Mouse (Mus musculus) neural tube, embryonic 11.5 days (tissue): ENCODE measurements around the gene Btg4. TPM values are rescaled to one million over a fixed set of nuclear protein-coding genes. Genes with fewer than 3 reads are reported as not detected.

Experiments used
- ATAC-seq: fragments of 200-750 bp; cut with Nextera tagmentation; 2 replicates; pipeline ENCODE4 v1.8.0; 2017; ENCODE audit warnings: moderate number of reproducible peaks, mild to moderate bottlenecking, moderate TSS enrichment, moderate library complexity; ENCODE audit not compliant: insufficient read depth, low FRiP score, low TSS enrichment
- DNase-seq: peaks from one replicate; pipeline ENCODE4 v3.0.0-alpha.2; 2015; ENCODE audit warnings: low spot score
- H3K27ac ChIP-seq: fragments of 300-500 bp; sonication (generic); 2 replicates; pipeline ENCODE4 v1.5.1; 2014; ENCODE audit warnings: low read depth, mild to moderate bottlenecking, low read length
- H3K27me3 ChIP-seq: fragments of 300-500 bp; sonication (generic); 2 replicates; pipeline ENCODE4 v1.6.1; 2014; ENCODE audit warnings: mild to moderate bottlenecking, low read length, mixed read lengths; ENCODE audit not compliant: control insufficient read depth, insufficient read depth
- H3K36me3 ChIP-seq: fragments of 300-500 bp; sonication (generic); 2 replicates; pipeline ENCODE4 v1.6.1; 2014; ENCODE audit warnings: mild to moderate bottlenecking, low read length, moderate library complexity, mixed read lengths; ENCODE audit not compliant: control insufficient read depth, insufficient read depth
- H3K4me1 ChIP-seq: fragments of 300-500 bp; sonication (generic); 2 replicates; pipeline ENCODE4 v1.6.1; 2014; ENCODE audit warnings: low read length, mixed read lengths; ENCODE audit not compliant: control insufficient read depth, insufficient read depth
- H3K4me2 ChIP-seq: fragments of 300-500 bp; sonication (generic); 2 replicates; pipeline ENCODE4 v1.6.1; 2014; ENCODE audit warnings: low read depth, mild to moderate bottlenecking, moderate library complexity
- H3K4me3 ChIP-seq: fragments of 300-500 bp; sonication (generic); 2 replicates; pipeline ENCODE4 v1.5.1; 2014; ENCODE audit warnings: low read depth, low read length
- H3K9ac ChIP-seq: fragments of 300-500 bp; sonication (generic); 2 replicates; pipeline ENCODE4 v1.6.1; 2014; ENCODE audit warnings: mild to moderate bottlenecking, low read length
- H3K9me3 ChIP-seq: fragments of 300-500 bp; sonication (generic); 2 replicates; pipeline ENCODE4 v1.6.1; 2016; ENCODE audit warnings: low read length; ENCODE audit not compliant: control insufficient read depth
- WGBS: fragments of 180-500 bp; shearing (Covaris S2); extraction: QIAGEN DNeasy Blood & Tissue Kit; methylation state at CpG from one replicate; pipeline ENCODE4 v1.1.7; 2014; 5-methylcytosine and 5-hydroxymethylcytosine counted together
- polyA plus RNA-seq: library from polyadenylated mRNA; unstranded; fragments of >200 nt; fragmentation: Nextera tagmentation; extraction: Ambion mirVana; gene quantifications from 2 replicates; pipeline ENCODE4 v1.2.1, GENCODE M21; 2014

Btg4 gene
- polyA plus RNA-seq, 1 experiment from 2014 or later: not detected

DNA sequence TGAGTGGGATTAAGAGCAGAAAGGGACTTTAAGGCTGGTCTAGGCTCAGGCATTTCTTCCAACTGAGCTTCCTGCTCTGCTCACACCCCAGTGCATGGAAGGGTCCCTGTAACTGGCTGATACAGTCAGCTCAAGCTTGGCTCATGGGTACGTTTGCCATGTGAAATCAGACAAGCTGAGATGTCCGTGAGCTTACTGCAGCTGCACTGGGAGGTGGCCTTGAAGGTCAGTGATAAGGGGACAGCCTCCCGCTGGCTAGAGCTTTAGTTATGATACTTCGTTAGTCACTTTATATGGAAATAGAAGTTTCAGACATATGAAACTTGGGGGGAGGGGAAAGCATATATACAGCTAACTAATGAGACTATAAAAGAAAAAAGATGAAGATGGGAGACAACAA, 10.1 kb downstream of the Btg4 start:
- no peak for DNase-seq
- no peak for ATAC-seq
- H3K36me3 ChIP-seq: no peaks in the 10 kb centered on the region
- 89% methylated on average over 4 of the region's 4 CpGs for WGBS
- no peak overlapping the region for H3K27ac ChIP-seq
- H3K4me2 ChIP-seq: no peak overlapping the region
- no peak overlapping the region for H3K4me3 ChIP-seq
- H3K4me1 ChIP-seq: 0 out of 2 replicates have a peak, but pooled peaks cover 1% of the 10 kb centered on the region
- H3K9ac ChIP-seq: no peak overlapping the region
- H3K9me3 ChIP-seq: no peaks in the 10 kb centered on the region
- H3K27me3 ChIP-seq: no peaks in the 10 kb centered on the region

DNA sequence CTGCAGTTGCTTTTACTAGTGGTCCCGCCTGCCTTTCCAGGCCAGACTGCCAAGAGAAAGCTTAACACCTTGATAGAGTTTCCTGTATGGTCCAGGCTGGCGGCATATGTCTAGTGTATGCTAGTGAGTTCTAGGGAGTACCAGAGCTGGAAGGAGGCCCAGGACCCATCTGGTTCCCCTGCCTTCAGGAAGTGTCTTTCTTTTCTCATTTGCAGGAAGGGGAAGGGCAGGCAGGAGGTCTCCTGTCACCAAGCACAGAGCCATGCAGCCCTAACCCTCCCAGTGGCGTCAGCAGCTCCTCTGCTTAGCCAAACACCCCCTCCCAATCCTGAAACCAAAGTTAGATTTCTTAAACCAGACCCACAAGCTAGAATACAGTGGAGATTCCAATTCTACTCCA, 15.1 kb downstream of the Btg4 start:
- Histone ChIP-seq H3K9me3 (no peaks in the 10 kb centered on the region), H3K4me3 (no peak overlapping the region), H3K9ac (no peak overlapping the region), H3K4me2 (peak overlapping the region; percentile 81), H3K4me1 (peaks cover 7% of the 10 kb centered on the region), H3K36me3 (no peaks in the 10 kb centered on the region), H3K27ac (no peak overlapping the region), H3K27me3 (no peaks in the 10 kb centered on the region)
- WGBS: 33% methylated on average over 3 of the region's 3 CpGs
- ATAC-seq: no peak
- no peak for DNase-seq

DNA sequence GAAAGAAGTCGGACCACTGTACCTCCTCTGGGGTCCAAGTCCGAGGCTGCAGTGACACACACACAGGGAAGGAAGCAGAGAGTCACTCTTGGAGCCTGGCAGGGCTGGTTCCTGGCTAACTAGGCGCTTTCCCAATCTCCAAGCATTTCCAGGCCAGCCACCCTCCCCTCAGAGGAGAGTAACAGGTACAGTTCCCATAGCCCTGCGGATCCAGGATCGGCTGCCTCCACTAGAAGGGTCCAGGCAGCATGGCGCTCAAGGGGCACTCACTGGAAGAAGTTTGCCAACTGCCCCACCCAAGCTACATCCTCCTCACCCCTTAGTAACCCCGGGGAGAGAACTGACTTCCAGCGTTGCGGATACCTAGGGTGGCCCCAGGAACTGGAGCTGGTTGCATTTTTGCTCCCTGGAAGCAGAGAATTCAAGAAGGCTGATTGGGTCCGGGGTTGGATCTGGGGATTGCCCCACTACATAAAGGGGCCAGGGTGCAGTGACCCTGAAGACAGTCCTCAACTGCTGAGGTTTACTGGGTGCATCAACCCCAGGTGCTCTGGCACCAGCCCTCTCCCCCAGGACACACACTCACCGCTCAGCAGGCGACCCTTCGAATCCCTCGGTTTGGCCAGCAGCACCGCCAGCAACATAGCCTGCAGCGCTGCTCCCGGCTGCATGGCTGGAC, 15.7 kb downstream of the Btg4 start:
- Histone ChIP-seq H3K9ac (peak overlapping the region; percentile 50), H3K9me3 (no peaks in the 10 kb centered on the region), H3K27me3 (no peaks in the 10 kb centered on the region), H3K4me1 (peaks cover 7% of the 10 kb centered on the region), H3K4me3 (peak overlapping the region; percentile 33), H3K36me3 (no peaks in the 10 kb centered on the region), H3K27ac (no peak overlapping the region), H3K4me2 (peak overlapping the region; percentile 81)
- 1% methylated on average over 16 of the region's 17 CpGs for WGBS
- ATAC-seq: no peak; the same call in 1 of the 2 replicates
- peak; percentile 42 for DNase-seq

DNA sequence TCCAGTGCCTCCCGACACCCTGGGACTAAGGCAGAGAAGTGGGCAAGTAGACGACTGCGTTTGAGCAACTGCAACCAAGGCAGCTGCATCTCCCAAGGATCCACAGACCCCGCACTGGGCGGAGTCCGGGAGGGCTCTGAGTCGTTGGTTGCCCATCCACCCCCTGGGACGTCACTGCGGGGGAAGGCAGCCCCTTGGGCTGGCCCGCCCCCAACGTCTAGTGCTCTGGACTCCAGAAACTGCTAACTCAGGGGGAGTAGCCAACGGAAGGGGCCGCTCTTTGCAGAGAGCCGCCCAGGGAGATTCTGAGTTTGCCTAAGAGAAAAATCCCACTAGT, 16.2 kb downstream of the Btg4 start, which contains the start of gene Layn:
TSS of gene Layn (minus strand) at position 116 of the 337 bp plus-strand sequence.
- peak within 1 kb of the TSS; percentile 81 for H3K4me2 ChIP-seq
- peaks cover 7% of the 10 kb centered on the region for H3K4me1 ChIP-seq
- no peaks in the 10 kb centered on the region for H3K9me3 ChIP-seq
- peak within 1 kb of the TSS; percentile 50 for H3K9ac ChIP-seq
- under 1% methylated on average over 14 of the region's 14 CpGs for WGBS
- no peaks in the 10 kb centered on the region for H3K27me3 ChIP-seq
- H3K36me3 ChIP-seq: no peaks in the 10 kb centered on the region
- H3K27ac ChIP-seq: no peak within 1 kb of the TSS
- peak within 1 kb of the TSS; percentile 33 for H3K4me3 ChIP-seq
- DNase-seq: peak; percentile 80
- peak; percentile 61; the same call in 1 of the 2 replicates for ATAC-seq

DNA sequence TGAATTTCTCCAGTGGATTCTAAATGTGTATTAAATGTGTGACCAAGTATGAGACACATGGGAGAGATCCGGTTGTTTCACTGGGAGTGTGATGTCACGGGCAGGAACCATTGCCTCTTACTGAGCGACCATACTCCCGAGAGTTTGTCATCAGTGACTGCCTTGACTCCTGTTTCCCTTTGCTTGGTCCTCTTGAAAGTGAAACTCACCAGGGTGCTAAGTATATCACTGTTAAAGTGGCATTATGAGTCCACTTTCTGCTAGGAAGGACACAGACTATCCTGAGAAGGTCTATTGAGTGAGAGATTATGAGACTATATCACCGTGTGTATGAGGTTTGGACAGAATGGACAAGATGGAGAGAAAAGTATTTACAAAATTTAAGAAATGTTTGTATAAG, 20.9 kb downstream of the Btg4 start:
- Histone ChIP-seq H3K9me3 (no peaks in the 10 kb centered on the region), H3K36me3 (no peaks in the 10 kb centered on the region), H3K4me1 (peaks cover under 1% of the 10 kb centered on the region), H3K4me3 (no peak overlapping the region), H3K4me2 (no peak overlapping the region), H3K27me3 (no peaks in the 10 kb centered on the region), H3K9ac (no peak overlapping the region), H3K27ac (no peak overlapping the region)
- whole genome bisulfite sequencing: 82% methylated on average over 5 of the region's 5 CpGs
- ATAC-seq (no peak), DNase-seq (no peak)

DNA sequence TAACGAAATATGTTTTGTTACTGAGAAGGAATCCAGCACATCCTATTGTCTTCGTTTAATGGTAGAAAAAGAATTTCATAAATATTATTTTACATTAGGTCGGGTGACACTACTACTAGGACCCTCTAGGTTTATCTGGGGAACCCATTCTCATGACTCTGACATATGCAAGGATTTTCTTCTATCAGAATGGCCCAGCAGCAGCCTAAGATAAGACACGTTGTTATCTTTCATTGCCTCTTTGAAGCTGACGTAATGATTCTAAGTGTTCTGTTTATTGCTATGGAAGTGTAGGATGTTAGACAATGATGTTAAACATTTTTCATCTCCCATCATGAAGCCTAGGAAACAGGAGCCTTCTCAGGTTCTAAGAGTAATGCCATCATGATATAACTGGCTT, 33.0 kb downstream of the Btg4 start:
- H3K4me3 ChIP-seq: no peak overlapping the region
- H3K27ac ChIP-seq: no peak overlapping the region
- ATAC-seq (no peak), DNase-seq (no peak)
- no peaks in the 10 kb centered on the region for H3K4me1 ChIP-seq
- no peaks in the 10 kb centered on the region for H3K9me3 ChIP-seq
- no peaks in the 10 kb centered on the region for H3K36me3 ChIP-seq
- 78% methylated on average over 5 of the region's 5 CpGs for WGBS
- no peak overlapping the region for H3K4me2 ChIP-seq
- no peak overlapping the region for H3K9ac ChIP-seq
- no peaks in the 10 kb centered on the region for H3K27me3 ChIP-seq

DNA sequence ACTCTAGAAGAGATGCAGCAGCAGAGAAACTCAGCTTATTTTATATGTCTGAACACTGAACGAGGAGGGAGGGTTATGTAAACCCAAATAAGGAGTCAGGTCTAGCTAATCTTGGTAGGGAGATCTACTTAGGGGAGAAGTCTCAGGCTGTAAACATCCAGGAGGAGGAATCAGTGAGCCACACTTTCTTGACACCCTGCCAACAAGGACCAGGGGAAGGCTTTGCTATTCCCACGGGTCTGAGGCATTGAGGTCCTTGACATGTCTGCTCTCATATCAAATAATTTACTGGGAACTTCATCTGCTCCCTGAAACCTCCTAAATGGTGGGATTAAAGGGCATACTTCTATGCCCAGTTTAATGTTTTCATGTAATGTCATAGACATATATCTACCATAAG, 35.6 kb downstream of the Btg4 start:
- 72% methylated on average over 2 of the region's 2 CpGs for WGBS

DNA sequence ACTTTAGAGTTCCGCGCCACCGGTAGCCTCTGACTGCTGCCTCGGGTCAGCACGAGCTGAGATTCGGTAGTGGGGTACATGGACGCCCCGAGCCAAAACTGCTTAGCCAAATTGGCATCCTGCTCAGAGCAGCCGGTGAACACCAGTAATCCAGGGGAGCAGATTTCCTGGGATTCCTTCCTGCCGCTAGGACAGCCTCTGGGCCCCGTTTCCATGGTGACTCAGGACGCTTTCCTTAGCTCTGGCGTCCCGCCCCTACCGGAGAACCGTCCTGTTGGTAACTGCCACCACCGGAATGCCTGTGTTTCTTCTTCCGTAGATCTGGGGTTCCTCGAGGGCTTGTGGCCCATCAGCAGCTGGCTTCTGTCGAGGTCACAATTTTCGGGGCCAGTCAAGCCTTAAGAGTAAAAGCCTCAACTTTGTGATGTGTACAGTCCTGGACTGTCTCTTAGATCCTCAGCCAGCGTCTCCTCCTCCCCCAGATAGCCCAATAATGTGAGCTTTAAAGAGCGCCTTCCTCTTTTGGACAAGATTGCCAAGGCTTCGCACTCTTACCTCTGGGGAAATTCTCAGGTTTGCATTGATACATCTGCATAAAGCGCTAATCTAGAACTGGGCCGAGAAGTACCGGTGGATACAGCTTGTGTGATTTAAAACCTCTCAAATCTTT, 41.2 kb downstream of the Btg4 start, which contains the start of gene 4833427G06Rik:
TSS of gene 4833427G06Rik (minus strand) at position 323 of the 670 bp plus-strand sequence.
- no peak within 1 kb of the TSS for H3K9ac ChIP-seq
- 9% methylated on average over 27 of the region's 27 CpGs for WGBS
- H3K36me3 ChIP-seq: no peaks in the 10 kb centered on the region
- peak within 1 kb of the TSS; percentile 99 for H3K4me2 ChIP-seq
- no peaks in the 10 kb centered on the region for H3K27me3 ChIP-seq
- H3K4me3 ChIP-seq: no peak within 1 kb of the TSS
- H3K4me1 ChIP-seq: peaks cover 9% of the 10 kb centered on the region; the same call in 1 of the 2 replicates
- H3K27ac ChIP-seq: no peak within 1 kb of the TSS
- ATAC-seq (peak; percentile 48; the same call in 1 of the 2 replicates), DNase-seq (peak; percentile 81)
- H3K9me3 ChIP-seq: no peaks in the 10 kb centered on the region

More for the DNA sequence above, 35.6 kb downstream of the Btg4 start:
- Histone ChIP-seq H3K4me3 (no peak overlapping the region), H3K27ac (no peak overlapping the region), H3K4me1 (no peaks in the 10 kb centered on the region), H3K9me3 (no peaks in the 10 kb centered on the region), H3K4me2 (no peak overlapping the region), H3K27me3 (no peaks in the 10 kb centered on the region), H3K36me3 (no peaks in the 10 kb centered on the region), H3K9ac (no peak overlapping the region)
- ATAC-seq: no peak
- no peak for DNase-seq
